Mouse (Mus musculus) limb, embryonic 15.5 days (tissue): ENCODE data around the gene Entpd2. TPM values are rescaled to one million over a fixed set of nuclear protein-coding genes. Genes with fewer than 3 reads are reported as not detected.

ENCODE experiments used
- ATAC-seq: fragments of 200-750 bp; cut with Nextera tagmentation; 2 replicates; pipeline ENCODE4 v1.8.0; 2017; ENCODE audit warnings: low read depth, moderate TSS enrichment; ENCODE audit not compliant: insufficient number of reproducible peaks, low FRiP score, low TSS enrichment
- H3K27ac ChIP-seq: fragments of 300-500 bp; sonication (generic); 2 replicates; pipeline ENCODE4 v1.5.1; 2015; ENCODE audit warnings: moderate library complexity, mild to moderate bottlenecking, inconsistent platforms
- H3K27me3 ChIP-seq: fragments of 300-500 bp; sonication (generic); 2 replicates; pipeline ENCODE4 v1.6.1; 2015; ENCODE audit warnings: inconsistent platforms
- H3K36me3 ChIP-seq: fragments of 300-500 bp; sonication (generic); 2 replicates; pipeline ENCODE4 v1.6.1; 2015; ENCODE audit warnings: inconsistent platforms
- H3K4me1 ChIP-seq: fragments of 300-500 bp; sonication (generic); 2 replicates; pipeline ENCODE4 v1.6.1; 2015; ENCODE audit warnings: inconsistent platforms
- H3K4me2 ChIP-seq: fragments of 300-500 bp; sonication (generic); 2 replicates; pipeline ENCODE4 v1.6.1; 2015; ENCODE audit warnings: mild to moderate bottlenecking, inconsistent platforms
- H3K4me3 ChIP-seq: fragments of 300-500 bp; sonication (generic); 2 replicates; pipeline ENCODE4 v1.5.1; 2015; ENCODE audit warnings: mild to moderate bottlenecking, inconsistent platforms
- H3K9ac ChIP-seq: fragments of 300-500 bp; sonication (generic); 2 replicates; pipeline ENCODE4 v1.6.1; 2015; ENCODE audit warnings: inconsistent platforms
- H3K9me3 ChIP-seq: fragments of 300-500 bp; sonication (generic); 2 replicates; pipeline ENCODE4 v1.6.1; 2016; ENCODE audit warnings: inconsistent platforms
- WGBS: fragments of 180-500 bp; shearing (Covaris S2); methylation state at CpG from one replicate; pipeline ENCODE4 v1.1.7; 2015; 5-methylcytosine and 5-hydroxymethylcytosine counted together
- microRNA-seq: library from miRNA; unstranded; fragments of <30 nt; microRNA quantifications from one replicate; pipeline ENCODE4, GENCODE M21; 2016
- polyA plus RNA-seq: library from polyadenylated mRNA; unstranded; fragments of >200 nt; fragmentation: Nextera tagmentation; extraction: Ambion mirVana; gene quantifications from 2 replicates; pipeline ENCODE4 v1.2.1, GENCODE M21; 2015

Gene Entpd2
- polyA plus RNA-seq, 1 experiment from 2014 or later = 4.2 TPM

GRCm38 (mm10) chr2:25433101-25433500, 37.4 kb downstream of the Entpd2 start:
- 78% methylated on average over 17 of the region's 17 CpGs for WGBS
- no peak for ATAC-seq

DNA sequence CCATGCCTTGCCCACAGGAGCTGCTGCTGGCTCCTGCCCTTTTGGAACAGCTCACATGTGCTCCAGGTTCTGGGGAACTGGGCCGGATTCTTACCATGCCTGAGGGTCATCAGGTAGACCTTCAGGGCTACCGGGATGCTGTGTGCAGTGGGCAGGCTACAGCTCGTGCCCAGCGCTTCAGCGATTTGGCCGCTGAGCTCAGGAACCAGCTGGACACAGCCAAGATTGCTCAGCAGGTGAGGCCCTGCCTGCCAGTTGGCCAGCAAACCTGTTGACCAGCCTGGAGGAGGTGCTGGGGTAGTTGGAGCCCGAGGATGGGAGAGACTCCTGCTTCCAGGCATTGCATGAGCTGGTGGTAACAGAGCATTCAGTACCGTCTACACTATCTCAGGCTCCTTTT, 38.6 kb downstream of the Entpd2 start:
- Histone ChIP-seq H3K27me3 (peaks cover 14% of the 10 kb centered on the region), H3K4me3 (no peak overlapping the region), H3K4me2 (no peak overlapping the region), H3K9ac (no peak overlapping the region), H3K36me3 (peaks cover 20% of the 10 kb centered on the region), H3K4me1 (peaks cover 6% of the 10 kb centered on the region), H3K9me3 (no peaks in the 10 kb centered on the region), H3K27ac (no peak overlapping the region)
- no peak for ATAC-seq
- 87% methylated on average over 8 of the region's 8 CpGs for WGBS

More at GRCm38 (mm10) chr2:25433101-25433500, 37.4 kb downstream of the Entpd2 start:
- H3K27me3 ChIP-seq = peaks cover 14% of the 10 kb centered on the region
- no peak overlapping the region for H3K4me3 ChIP-seq
- H3K9me3 ChIP-seq = no peaks in the 10 kb centered on the region
- H3K27ac ChIP-seq = no peak overlapping the region
- H3K9ac ChIP-seq = no peak overlapping the region
- H3K36me3 ChIP-seq = peaks cover 13% of the 10 kb centered on the region
- peaks cover 12% of the 10 kb centered on the region for H3K4me1 ChIP-seq
- no peak overlapping the region for H3K4me2 ChIP-seq

- no peak overlapping the region for H3K27ac ChIP-seq
- H3K4me1 ChIP-seq = no peaks in the 10 kb centered on the region
- ATAC-seq = no peak
- H3K36me3 ChIP-seq = peaks cover 25% of the 10 kb centered on the region
- H3K9ac ChIP-seq = no peak overlapping the region
- 92% methylated on average over 10 of the region's 10 CpGs for WGBS
- no peak overlapping the region for H3K4me3 ChIP-seq
- no peak overlapping the region for H3K4me2 ChIP-seq
- no peaks in the 10 kb centered on the region for H3K9me3 ChIP-seq
- no peaks in the 10 kb centered on the region for H3K27me3 ChIP-seq
These were observed 40.7 kb downstream of the Entpd2 start for GRCm38 (mm10) chr2:25436286-25436820.

DNA sequence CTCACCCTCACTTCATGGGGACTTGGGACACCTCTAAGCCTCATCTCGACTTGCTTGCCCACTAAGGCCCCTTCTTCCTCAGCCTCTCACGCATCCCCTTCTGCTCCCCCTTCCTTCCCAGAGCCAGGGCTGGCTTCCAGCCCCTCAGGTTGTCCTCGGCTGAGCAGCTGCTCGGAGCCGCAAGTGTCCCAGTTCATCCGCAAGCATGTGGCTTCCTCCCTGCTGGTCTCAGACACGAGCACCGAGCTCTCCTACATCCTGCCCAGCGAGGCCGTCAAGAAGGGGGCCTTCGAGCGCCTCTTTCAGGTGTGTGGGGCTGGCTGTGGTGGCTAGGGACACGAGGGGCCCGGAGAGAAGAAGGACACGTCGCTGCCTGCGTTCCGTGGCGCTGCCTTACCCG, 45.4 kb downstream of the Entpd2 start:
- no peak overlapping the region for H3K27ac ChIP-seq
- H3K4me1 ChIP-seq = no peaks in the 10 kb centered on the region
- no peaks in the 10 kb centered on the region for H3K9me3 ChIP-seq
- H3K9ac ChIP-seq = no peak overlapping the region
- peaks cover 53% of the 10 kb centered on the region for H3K36me3 ChIP-seq
- no peak overlapping the region for H3K4me3 ChIP-seq
- no peak for ATAC-seq
- WGBS = 82% methylated on average over 20 of the region's 20 CpGs
- H3K4me2 ChIP-seq = no peak overlapping the region
- H3K27me3 ChIP-seq = no peaks in the 10 kb centered on the region

DNA sequence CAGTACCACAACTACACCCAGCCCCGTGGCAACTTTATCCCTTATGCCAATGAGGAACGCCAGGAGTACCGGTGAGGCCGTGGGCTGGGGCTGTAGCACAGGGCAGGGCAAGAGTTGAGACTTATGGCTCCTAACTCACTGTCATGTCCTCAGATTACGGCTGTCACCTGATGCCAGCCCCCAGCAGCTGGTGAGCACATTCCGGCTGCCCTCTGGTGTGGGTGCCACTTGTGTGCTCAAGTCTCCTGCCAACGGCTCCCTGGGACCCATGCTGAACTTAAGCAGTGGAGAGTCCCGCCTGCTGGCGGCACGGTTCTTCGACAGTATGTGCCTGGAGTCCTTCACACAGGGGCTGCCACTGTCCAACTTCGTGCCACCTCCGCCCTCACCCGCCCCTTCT, 47.0 kb downstream of the Entpd2 start:
- ATAC-seq = no peak
- H3K4me3 ChIP-seq = no peak overlapping the region
- H3K4me2 ChIP-seq = no peak overlapping the region
- no peak overlapping the region for H3K27ac ChIP-seq
- H3K9me3 ChIP-seq = no peaks in the 10 kb centered on the region
- no peak overlapping the region for H3K9ac ChIP-seq
- no peaks in the 10 kb centered on the region for H3K4me1 ChIP-seq
- 87% methylated on average over 14 of the region's 14 CpGs for WGBS
- no peaks in the 10 kb centered on the region for H3K27me3 ChIP-seq
- peaks cover 60% of the 10 kb centered on the region for H3K36me3 ChIP-seq

Small RNAs within 50 kb of the gene (microRNA-seq; reads per million reads assigned to microRNA genes)
- not detected for gene Mir3087

Other genes starting within 250 kb of the Entpd2 start
- gene Nrarp, start 215.1 kb upstream of the Entpd2 start, polyA plus RNA-seq = 28.5 and 33.5 TPM in 2 replicates
- gene Tor4a, start 199.0 kb upstream of the Entpd2 start, polyA plus RNA-seq = 8.9 and 10.0 TPM in 2 replicates
- 114 and 117 TPM in 2 replicates for gene Nelfb, start 184.4 kb upstream of the Entpd2 start, polyA plus RNA-seq
- gene Stpg3, start 181.2 kb upstream of the Entpd2 start, polyA plus RNA-seq = not detected in 2 replicates
- 0.81 TPM in 1 of 2 replicates, not detected in the other for gene Fam166a, start 177.1 kb upstream of the Entpd2 start, polyA plus RNA-seq
- 554 and 617 TPM in 2 replicates for gene Tubb4b, start 171.2 kb upstream of the Entpd2 start, polyA plus RNA-seq
- gene Slc34a3, start 161.5 kb upstream of the Entpd2 start, polyA plus RNA-seq = not detected in 2 replicates
- 0.57 and 0.58 TPM in 2 replicates for gene Rnf224, start 159.1 kb upstream of the Entpd2 start, polyA plus RNA-seq
- 16.9 and 17.5 TPM in 2 replicates for gene Rnf208, start 153.6 kb upstream of the Entpd2 start, polyA plus RNA-seq
- gene Cysrt1, start 153.4 kb upstream of the Entpd2 start, polyA plus RNA-seq = 83.9 and 100 TPM in 2 replicates
- gene AL732309.1, start 149.0 kb upstream of the Entpd2 start, polyA plus RNA-seq = 10.2 and 10.4 TPM in 2 replicates
- gene Tmem203, start 140.4 kb upstream of the Entpd2 start, polyA plus RNA-seq = 21.4 and 24.2 TPM in 2 replicates
- 8.5 and 8.6 TPM in 2 replicates for gene Tprn, start 133.3 kb upstream of the Entpd2 start, polyA plus RNA-seq
- 241 and 244 TPM in 2 replicates for gene Ssna1, start 123.4 kb upstream of the Entpd2 start, polyA plus RNA-seq
- 136 and 140 TPM in 2 replicates for gene Anapc2, start 123.4 kb upstream of the Entpd2 start, polyA plus RNA-seq
- not detected in 2 replicates for gene Tmem210, start 107.7 kb upstream of the Entpd2 start, polyA plus RNA-seq
- 0.61 and 0.92 TPM in 2 replicates for gene Lrrc26, start 106.0 kb upstream of the Entpd2 start, polyA plus RNA-seq
- 0.71 and 0.87 TPM in 2 replicates for gene Grin1, start 76.7 kb upstream of the Entpd2 start, polyA plus RNA-seq
- 47.0 and 55.8 TPM in 2 replicates for gene Man1b1, start 63.5 kb upstream of the Entpd2 start, polyA plus RNA-seq
- 24.0 and 25.1 TPM in 2 replicates for gene Dpp7, start 39.5 kb upstream of the Entpd2 start, polyA plus RNA-seq
- 16.9 and 23.6 TPM in 2 replicates for gene Uap1l1, start 30.2 kb upstream of the Entpd2 start, polyA plus RNA-seq
- 30.5 and 31.9 TPM in 2 replicates for gene Sapcd2, start 23.6 kb upstream of the Entpd2 start, polyA plus RNA-seq
- gene Npdc1, start 3.5 kb downstream of the Entpd2 start, polyA plus RNA-seq = 51.7 and 54.3 TPM in 2 replicates
- gene Fut7, start 27.4 kb downstream of the Entpd2 start, polyA plus RNA-seq = 0.18 TPM in 1 of 2 replicates, not detected in the other
- 4.2 and 5.9 TPM in 2 replicates for gene Abca2, start 32.8 kb downstream of the Entpd2 start, polyA plus RNA-seq
- 99.3 and 111 TPM in 2 replicates for gene Clic3, start 61.0 kb downstream of the Entpd2 start, polyA plus RNA-seq
- gene Paxx, start 65.2 kb downstream of the Entpd2 start, polyA plus RNA-seq = 49.9 and 56.9 TPM in 2 replicates
- 4.1 and 9.1 TPM in 2 replicates for gene Ptgds, start 74.2 kb downstream of the Entpd2 start, polyA plus RNA-seq
- not detected in 2 replicates for gene Lcn12, start 98.0 kb downstream of the Entpd2 start, polyA plus RNA-seq
- gene Fbxw5, start 104.9 kb downstream of the Entpd2 start, polyA plus RNA-seq = 73.0 and 81.4 TPM in 2 replicates
- gene C8g, start 105.8 kb downstream of the Entpd2 start, polyA plus RNA-seq = 4.6 and 5.6 TPM in 2 replicates
- 34.4 and 35.7 TPM in 2 replicates for gene Traf2, start 151.1 kb downstream of the Entpd2 start, polyA plus RNA-seq
- 388 and 396 TPM in 2 replicates for gene Edf1, start 162.0 kb downstream of the Entpd2 start, polyA plus RNA-seq
- 0.81 and 6.0 TPM in 2 replicates for gene Mamdc4, start 179.0 kb downstream of the Entpd2 start, polyA plus RNA-seq
- gene Phpt1, start 179.3 kb downstream of the Entpd2 start, polyA plus RNA-seq = 129 and 139 TPM in 2 replicates
- 0.29 and 0.44 TPM in 2 replicates for gene Ajm1, start 185.9 kb downstream of the Entpd2 start, polyA plus RNA-seq
- 73.6 and 74.9 TPM in 2 replicates for gene Rabl6, start 212.6 kb downstream of the Entpd2 start, polyA plus RNA-seq
- gene Ccdc183, start 221.8 kb downstream of the Entpd2 start, polyA plus RNA-seq = 0.12 and 0.14 TPM in 2 replicates
- 27.3 and 28.7 TPM in 2 replicates for gene Tmem141, start 226.1 kb downstream of the Entpd2 start, polyA plus RNA-seq
- 2.7 and 3.7 TPM in 2 replicates for gene Fcna, start 232.2 kb downstream of the Entpd2 start, polyA plus RNA-seq